Mouse (Mus musculus): ENCODE measurements at regions not wholly inside any gene's neighbourhood (a gene's known extent, or its start where the extent isn't known, plus 50 kb on each side); places are given as distances from the start of the nearest gene placed in this dataset.

DNA sequence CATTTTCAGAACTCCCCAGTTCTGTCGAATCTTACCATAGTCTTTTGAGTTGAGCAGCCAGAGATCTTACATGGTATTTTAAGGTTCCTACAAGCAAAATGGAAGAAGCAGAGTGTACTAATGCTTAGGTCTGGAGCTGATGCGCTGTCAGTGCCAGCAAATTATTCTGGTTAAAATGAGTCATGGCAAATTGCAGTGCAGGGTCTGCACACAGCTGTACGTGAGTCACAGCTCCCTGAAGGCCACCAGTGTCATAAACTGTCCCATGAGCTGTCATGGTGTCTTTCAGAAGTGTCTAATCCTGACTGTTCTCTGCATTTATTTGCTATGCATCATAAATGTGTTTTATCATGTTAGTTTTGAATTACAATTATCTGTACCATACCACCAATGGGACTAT, 140.6 kb downstream of the Atxn7l3b start:
- TF ChIP-seq POLR2A (IDR thresholded peaks at IDR 0.05; ENCODE audit: borderline replicate concordance, extremely low read depth, insufficient read depth, insufficient read length, poor library complexity, severe bottlenecking) = no peak
- no peak for TF ChIP-seq CTCF (IDR thresholded peaks at IDR 0.05; ENCODE audit: borderline replicate concordance, extremely low read depth, insufficient read depth, insufficient read length)

Measured in brain, embryonic 14.5 days (tissue).